Mouse (Mus musculus): ENCODE measurements at regions not wholly inside any gene's neighbourhood (a gene's known extent, or its start where the extent isn't known, plus 50 kb on each side); places are given as distances from the start of the nearest gene placed in this dataset.
"Not testable (repeated sequence)": the region's sequence is repeated elsewhere in the genome, so short reads cannot be mapped to it uniquely, and the experiment has no call there.

GRCm38 (mm10) chr1:185929761-185930160 is 187.3 kb downstream of the Lyplal1 start:
- Histone ChIP-seq H3K27ac (ENCODE audit: low read depth, low read length) (no peak overlapping the region), H3K4me2 (ENCODE audit: low read depth) (no peak overlapping the region), H3K9me3 (ENCODE audit: low read length) (no peaks in the 10 kb centered on the region), H3K27me3 (ENCODE audit: insufficient read depth, low read length) (no peaks in the 10 kb centered on the region), H3K4me3 (ENCODE audit: low read depth, low read length) (no peak overlapping the region), H3K4me1 (ENCODE audit: insufficient read depth) (no peaks in the 10 kb centered on the region), H3K36me3 (ENCODE audit: insufficient read depth) (no peaks in the 10 kb centered on the region), H3K9ac (no peak overlapping the region)
- ATAC-seq = no peak
- no peak for TF ChIP-seq CTCF (IDR thresholded peaks at IDR 0.05; ENCODE audit: low read depth)
- WGBS = 88% methylated on average over 5 of the region's 5 CpGs
- no peak for DNase-seq

DNA sequence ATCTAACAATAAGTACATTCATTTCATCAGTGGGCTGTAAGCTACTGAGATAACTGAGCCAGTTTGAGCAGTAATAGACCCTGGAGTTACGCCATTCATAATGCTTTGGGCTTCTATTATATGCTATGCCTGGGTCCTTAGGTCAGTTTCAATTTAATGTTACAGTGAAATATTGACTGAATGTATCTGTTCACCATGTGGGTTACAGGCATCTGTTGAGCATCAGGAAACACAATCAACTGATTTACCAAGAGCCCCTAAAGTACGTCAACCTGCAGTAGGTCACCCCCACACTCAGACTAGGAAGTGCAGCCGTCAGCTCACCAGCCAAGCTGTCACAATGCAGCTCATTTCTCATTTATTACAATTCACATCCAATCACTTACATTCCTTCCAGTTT is 183.5 kb downstream of the Lyplal1 start:
- no peaks in the 10 kb centered on the region for H3K9me3 ChIP-seq (ENCODE audit: low read length)
- WGBS = 90% methylated on average over 3 of the region's 3 CpGs
- DNase-seq = no peak

GRCm38 (mm10) chr1:185937026-185937425 is 180.1 kb downstream of the Lyplal1 start:
- TF ChIP-seq CTCF (IDR thresholded peaks at IDR 0.05; ENCODE audit: low read depth) = no peak
- H3K4me1 ChIP-seq (ENCODE audit: insufficient read depth) = no peaks in the 10 kb centered on the region
- H3K27ac ChIP-seq (ENCODE audit: low read depth, low read length) = no peak overlapping the region
- H3K4me2 ChIP-seq (ENCODE audit: low read depth) = no peak overlapping the region
- ATAC-seq (no peak), DNase-seq (no peak)
- H3K9ac ChIP-seq = no peak overlapping the region
- no peak overlapping the region for H3K4me3 ChIP-seq (ENCODE audit: low read depth, low read length)
- H3K27me3 ChIP-seq (ENCODE audit: insufficient read depth, low read length) = no peaks in the 10 kb centered on the region
- H3K9me3 ChIP-seq (ENCODE audit: low read length) = no peaks in the 10 kb centered on the region
- no peaks in the 10 kb centered on the region for H3K36me3 ChIP-seq (ENCODE audit: insufficient read depth)

More for the DNA sequence above, 183.5 kb downstream of the Lyplal1 start:
- Histone ChIP-seq H3K27me3 (ENCODE audit: insufficient read depth, low read length) (no peaks in the 10 kb centered on the region), H3K4me2 (ENCODE audit: low read depth) (no peak overlapping the region), H3K9ac (no peak overlapping the region), H3K36me3 (ENCODE audit: insufficient read depth) (no peaks in the 10 kb centered on the region), H3K4me1 (ENCODE audit: insufficient read depth) (no peaks in the 10 kb centered on the region), H3K4me3 (ENCODE audit: low read depth, low read length) (no peak overlapping the region), H3K27ac (ENCODE audit: low read depth, low read length) (no peak overlapping the region)
- no peak for TF ChIP-seq CTCF (IDR thresholded peaks at IDR 0.05; ENCODE audit: low read depth)
- no peak for ATAC-seq

DNA sequence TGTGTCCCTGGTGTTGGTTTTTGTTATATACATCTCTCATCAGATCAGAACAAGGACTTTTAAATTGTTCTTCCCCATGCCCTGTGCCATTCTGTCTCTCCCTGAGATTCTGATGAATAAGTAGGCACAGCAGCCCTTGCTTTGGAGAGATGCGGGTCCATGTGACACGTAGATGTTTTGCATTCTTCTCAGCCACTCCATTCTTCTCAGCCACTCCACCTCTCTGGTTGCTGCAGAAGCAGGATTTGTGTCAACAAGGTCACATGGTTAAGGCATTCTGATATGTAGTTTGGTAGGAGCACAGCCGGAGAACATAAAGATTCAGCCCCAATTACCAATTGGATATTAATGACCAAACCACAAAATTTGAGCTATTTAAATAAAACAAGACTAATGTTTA is 177.2 kb downstream of the Lyplal1 start:
- Histone ChIP-seq H3K9ac (no peak overlapping the region), H3K36me3 (ENCODE audit: insufficient read depth) (no peaks in the 10 kb centered on the region), H3K4me1 (ENCODE audit: insufficient read depth) (no peaks in the 10 kb centered on the region), H3K27ac (ENCODE audit: low read depth, low read length) (no peak overlapping the region), H3K9me3 (ENCODE audit: low read length) (no peaks in the 10 kb centered on the region), H3K27me3 (ENCODE audit: insufficient read depth, low read length) (no peaks in the 10 kb centered on the region), H3K4me2 (ENCODE audit: low read depth) (no peak overlapping the region), H3K4me3 (ENCODE audit: low read depth, low read length) (no peak overlapping the region)
- no peak for TF ChIP-seq CTCF (IDR thresholded peaks at IDR 0.05; ENCODE audit: low read depth)
- DNase-seq (no peak), ATAC-seq (no peak)
- 75% methylated on average over 3 of the region's 3 CpGs for WGBS

DNA sequence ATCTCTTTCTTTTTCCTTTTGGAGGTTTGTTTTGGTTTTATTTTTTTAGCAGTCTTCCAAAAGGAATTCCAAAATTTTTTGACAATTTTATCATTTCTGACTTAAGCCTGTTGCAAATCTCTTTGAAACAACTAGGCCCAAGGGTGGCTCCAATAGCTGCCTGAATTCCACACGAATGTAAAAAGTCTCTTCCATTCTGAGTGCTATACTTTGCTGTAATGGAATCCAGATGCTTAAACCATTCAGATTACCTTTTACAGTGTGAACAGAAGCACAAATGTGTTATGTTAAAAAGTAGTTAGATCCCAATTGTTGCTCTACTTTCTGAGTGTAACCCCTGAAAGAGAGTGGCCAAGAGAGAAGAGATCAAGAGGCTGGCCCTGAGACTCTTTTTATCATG is 176.6 kb downstream of the Lyplal1 start:
- WGBS = 82% methylated on average over 1 of the region's 1 CpGs
- no peak overlapping the region for H3K4me2 ChIP-seq (ENCODE audit: low read depth)
- H3K27ac ChIP-seq (ENCODE audit: low read depth, low read length) = no peak overlapping the region
- no peaks in the 10 kb centered on the region for H3K27me3 ChIP-seq (ENCODE audit: insufficient read depth, low read length)
- H3K4me1 ChIP-seq (ENCODE audit: insufficient read depth) = no peaks in the 10 kb centered on the region
- no peaks in the 10 kb centered on the region for H3K36me3 ChIP-seq (ENCODE audit: insufficient read depth)
- no peak for TF ChIP-seq CTCF (IDR thresholded peaks at IDR 0.05; ENCODE audit: low read depth)
- no peak overlapping the region for H3K4me3 ChIP-seq (ENCODE audit: low read depth, low read length)
- ATAC-seq (no peak), DNase-seq (no peak)
- H3K9me3 ChIP-seq (ENCODE audit: low read length) = no peaks in the 10 kb centered on the region
- no peak overlapping the region for H3K9ac ChIP-seq

- TF ChIP-seq CTCF (IDR thresholded peaks at IDR 0.05; ENCODE audit: low read depth) = no peak
- H3K4me3 ChIP-seq (ENCODE audit: low read depth, low read length) = no peak overlapping the region
- ATAC-seq = no peak
- H3K4me2 ChIP-seq (ENCODE audit: low read depth) = no peak overlapping the region
- no peaks in the 10 kb centered on the region for H3K4me1 ChIP-seq (ENCODE audit: insufficient read depth)
- no peaks in the 10 kb centered on the region for H3K36me3 ChIP-seq (ENCODE audit: insufficient read depth)
- no peak for DNase-seq
- H3K27me3 ChIP-seq (ENCODE audit: insufficient read depth, low read length) = no peaks in the 10 kb centered on the region
- WGBS = 87% methylated on average over 1 of the region's 1 CpGs
- H3K9ac ChIP-seq = no peak overlapping the region
- no peak overlapping the region for H3K27ac ChIP-seq (ENCODE audit: low read depth, low read length)
- no peaks in the 10 kb centered on the region for H3K9me3 ChIP-seq (ENCODE audit: low read length)
These were observed 165.9 kb downstream of the Lyplal1 start for GRCm38 (mm10) chr1:185951163-185951562.

DNA sequence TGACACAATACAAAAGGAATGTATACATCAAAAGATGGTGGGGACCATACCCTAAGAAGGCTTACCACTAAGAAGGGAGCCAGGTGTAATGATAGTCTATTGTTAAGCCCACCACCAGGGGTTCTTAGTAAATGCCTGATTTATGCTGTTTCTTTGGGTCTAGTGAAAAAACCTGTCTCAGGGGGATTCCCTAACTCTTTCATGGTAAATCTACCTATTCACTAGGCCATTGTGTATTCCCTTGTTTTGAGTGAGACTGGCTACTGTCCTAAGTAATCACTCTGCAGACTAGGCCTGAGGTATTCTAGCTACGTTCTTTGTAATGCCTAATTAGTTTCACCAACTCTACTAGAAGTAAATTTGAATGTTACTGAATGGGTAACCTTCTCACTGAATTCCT is 161.3 kb downstream of the Lyplal1 start:
- 20% methylated on average over 1 of the region's 1 CpGs for WGBS
- not testable (repeated sequence) for H3K4me3 ChIP-seq (ENCODE audit: low read depth, low read length); ATAC-seq

GRCm38 (mm10) chr1:185957557-185957956 is 159.6 kb downstream of the Lyplal1 start:
- 83% methylated on average over 3 of the region's 3 CpGs for WGBS
- Histone ChIP-seq H3K36me3 (ENCODE audit: insufficient read depth) (no peaks in the 10 kb centered on the region), H3K4me2 (ENCODE audit: low read depth) (no peak overlapping the region), H3K4me1 (ENCODE audit: insufficient read depth) (no peaks in the 10 kb centered on the region), H3K4me3 (ENCODE audit: low read depth, low read length) (no peak overlapping the region), H3K27ac (ENCODE audit: low read depth, low read length) (no peak overlapping the region), H3K9ac (no peak overlapping the region), H3K27me3 (ENCODE audit: insufficient read depth, low read length) (no peaks in the 10 kb centered on the region), H3K9me3 (ENCODE audit: low read length) (no peaks in the 10 kb centered on the region)
- TF ChIP-seq CTCF (IDR thresholded peaks at IDR 0.05; ENCODE audit: low read depth) = no peak
- ATAC-seq = no peak
- DNase-seq = no peak

More for the DNA sequence above, 161.3 kb downstream of the Lyplal1 start:
- H3K9me3 ChIP-seq (ENCODE audit: low read length); DNase-seq; H3K36me3 ChIP-seq (ENCODE audit: insufficient read depth); H3K27ac ChIP-seq (ENCODE audit: low read depth, low read length); H3K4me2 ChIP-seq (ENCODE audit: low read depth); H3K4me1 ChIP-seq (ENCODE audit: insufficient read depth); H3K27me3 ChIP-seq (ENCODE audit: insufficient read depth, low read length); H3K9ac ChIP-seq: not testable (repeated sequence)

Measured in forebrain, postnatal 0 days (tissue).